Mouse (Mus musculus) ES-E14 (cell line): ENCODE results near the gene Atp10b.

Source experiments
- CHD2 ChIP-seq: IDR thresholded peaks from 2 replicates; pipeline ENCODE4 v1.6.1; 2014; ENCODE audit warnings: mild to moderate bottlenecking, low read depth, low read length, inconsistent platforms
- HCFC1 ChIP-seq: IDR thresholded peaks from 2 replicates; pipeline ENCODE4 v1.6.1; 2012; ENCODE audit warnings: low read length, inconsistent platforms, borderline replicate concordance; ENCODE audit not compliant: insufficient read depth
- MAFK ChIP-seq: IDR thresholded peaks from 2 replicates; pipeline ENCODE4 v1.6.1; 2014; ENCODE audit warnings: mild to moderate bottlenecking, low read depth, low read length, inconsistent platforms; ENCODE audit not compliant: insufficient read depth
- ZC3H11A ChIP-seq: IDR thresholded peaks from 2 replicates; pipeline ENCODE4 v1.6.1; 2012; ENCODE audit warnings: low read depth, mild to moderate bottlenecking, inconsistent platforms, low read length, borderline replicate concordance
- ZNF384 ChIP-seq: IDR thresholded peaks from 2 replicates; pipeline ENCODE4 v1.6.1; 2012; ENCODE audit warnings: low read depth, low read length, inconsistent platforms

- TF ChIP-seq ZC3H11A = no peak
- TF ChIP-seq CHD2 = no peak
- no peak for TF ChIP-seq MAFK
- no peak for TF ChIP-seq HCFC1
- no peak for TF ChIP-seq ZNF384
Observed at GRCm38 (mm10) chr11:43200089-43200488, 50.4 kb downstream of the Atp10b start.
